Mouse (Mus musculus) E14TG2a.4 (cell line): ENCODE results near the gene Clca2.
"Not testable (repeated sequence)": the region's sequence is repeated elsewhere in the genome, so short reads cannot be mapped to it uniquely, and the experiment has no call there.

ENCODE experiments used
- CTCF ChIP-seq: conservative IDR thresholded peaks from 2 replicates; pipeline ENCODE4 v1.5.1; 2014; ENCODE audit warnings: low read length
- NANOG ChIP-seq: IDR thresholded peaks from 2 replicates; pipeline ENCODE4 v1.6.1; 2014; ENCODE audit warnings: borderline replicate concordance, low read length, mixed read lengths
- POU5F1 ChIP-seq: IDR thresholded peaks from 2 replicates; pipeline ENCODE4 v1.6.1; 2014; ENCODE audit warnings: low read length, borderline replicate concordance

DNA sequence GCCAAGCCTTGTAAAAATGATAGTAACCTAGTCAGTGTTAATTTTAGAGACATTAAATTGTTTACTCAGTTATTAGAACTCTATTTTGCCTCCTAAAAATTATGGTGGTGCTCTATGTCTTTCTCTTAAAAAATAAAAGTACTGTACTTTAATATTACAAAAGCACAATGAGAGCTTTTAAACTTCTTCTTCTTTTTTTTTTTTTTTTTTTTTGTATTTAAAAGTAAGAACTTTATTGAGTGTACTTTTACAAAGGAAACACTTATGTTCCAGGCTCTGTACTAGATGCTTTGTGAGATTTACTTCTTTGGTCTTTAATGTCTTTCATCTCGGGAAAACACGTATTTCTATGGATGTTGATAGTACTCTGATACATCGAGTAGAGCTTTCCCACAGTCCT is 44.1 kb downstream of the Clca2 start:
- not testable (repeated sequence) for TF ChIP-seq CTCF, NANOG, POU5F1
